Mouse (Mus musculus): ENCODE measurements at regions not wholly inside any gene's neighbourhood (a gene's known extent, or its start where the extent isn't known, plus 50 kb on each side); places are given as distances from the start of the nearest gene placed in this dataset.
A peak's percentile ranks its signal among the peaks of the same experiment; 100 is the strongest.

DNA sequence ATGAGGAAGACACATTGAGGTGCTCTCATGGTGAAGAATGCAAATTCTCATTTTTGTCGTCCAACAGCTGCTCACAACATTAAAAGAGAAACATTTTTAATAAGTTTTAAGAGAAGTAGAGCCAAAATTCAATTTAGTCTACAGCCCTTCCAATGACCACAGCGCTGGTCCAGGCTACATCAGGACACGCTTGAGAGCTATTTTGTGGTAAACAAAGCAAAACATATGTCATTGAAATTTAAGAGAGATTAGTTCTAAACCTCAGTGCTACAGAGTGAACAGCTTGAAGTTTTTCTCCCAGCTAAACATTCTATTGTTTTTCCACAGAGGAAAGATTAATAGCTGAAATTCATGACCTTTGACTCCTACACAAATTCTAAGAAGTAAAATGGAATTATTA lies 1820.8 kb upstream of the Acvr2a start:
- DNase-seq (ENCODE audit: low spot score in 2 of 2), result no peak
- intact Hi-C loops (cut with DNase I), result no loop called here

DNA sequence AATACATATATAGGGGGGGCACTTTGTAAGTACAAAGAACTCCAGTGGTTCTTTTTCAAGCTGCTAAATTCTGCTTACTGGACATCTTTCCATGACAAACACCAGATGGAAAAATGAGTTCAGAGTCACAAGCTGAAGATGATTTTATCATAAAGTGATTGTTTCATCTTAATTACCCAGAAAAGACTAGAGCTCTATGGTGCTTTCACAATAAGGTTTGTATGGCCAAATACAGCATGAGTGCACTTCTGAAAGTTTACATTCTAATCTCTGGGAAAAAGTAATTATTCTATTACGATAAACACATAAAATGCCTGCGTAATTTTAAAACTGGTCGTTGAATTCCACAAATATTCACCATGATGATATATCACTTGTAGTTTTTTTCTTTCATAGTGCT lies 1821.2 kb upstream of the Acvr2a start:
- no peak for DNase-seq (ENCODE audit: low spot score in 2 of 2)
- intact Hi-C loops (cut with DNase I), result no loop called here

DNA sequence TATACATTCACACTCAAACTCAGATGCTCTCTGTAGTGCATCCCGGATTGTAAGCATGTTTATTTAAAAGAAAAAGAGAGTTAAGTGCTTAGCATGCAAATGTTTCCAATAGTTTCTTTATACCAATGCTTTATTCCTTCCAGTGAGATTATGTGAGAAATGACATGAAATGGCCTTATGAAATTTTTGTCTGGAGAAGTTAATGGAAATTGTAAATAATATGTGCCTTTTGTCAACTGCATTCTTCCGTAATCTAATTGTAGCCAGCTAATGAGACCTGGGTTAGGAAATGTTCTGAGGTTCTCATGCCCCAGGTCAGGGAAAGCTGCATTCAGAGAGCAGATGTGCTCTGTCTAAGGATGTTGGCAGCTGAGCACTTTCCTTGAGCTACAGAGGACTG lies 1827.2 kb upstream of the Acvr2a start:
- intact Hi-C loops (cut with DNase I), result no loop called here
- no peak for DNase-seq (ENCODE audit: low spot score in 2 of 2)

DNA sequence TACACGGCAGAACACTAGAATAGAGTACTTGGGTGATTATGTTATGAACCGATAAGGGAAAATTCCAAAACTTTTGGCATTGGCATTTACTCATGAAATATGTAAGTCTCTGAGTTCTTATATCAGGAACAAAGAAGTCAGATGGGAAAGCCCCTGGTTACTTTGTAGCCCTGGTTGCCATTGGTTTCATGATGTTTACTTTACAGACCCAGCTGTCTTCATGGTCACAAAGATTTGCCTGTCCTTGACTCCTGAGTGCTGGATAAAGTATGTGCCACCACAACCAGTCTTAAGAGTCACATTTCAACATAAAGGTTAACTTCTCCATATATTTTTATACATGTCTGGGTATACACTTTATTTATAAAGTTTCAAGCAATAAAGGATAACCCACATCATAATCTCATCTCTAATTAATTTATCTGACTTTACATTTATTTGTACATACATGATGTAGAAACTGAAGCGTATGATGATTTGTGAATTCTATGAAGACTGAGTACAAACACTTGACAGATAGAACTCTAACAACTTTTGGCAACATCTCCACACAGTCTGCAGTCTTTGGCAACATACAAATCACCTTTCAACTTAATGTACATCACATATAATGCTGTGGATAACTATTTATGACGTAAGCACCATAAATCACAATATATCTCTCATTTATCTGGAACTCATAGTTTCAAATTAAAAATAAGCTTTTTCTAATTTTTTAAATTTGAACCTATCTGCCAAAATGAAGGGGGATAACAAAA lies 1827.8 kb upstream of the Acvr2a start:
- intact Hi-C loops (cut with DNase I), result no loop called here
- DNase-seq (ENCODE audit: low spot score in 2 of 2), result no peak

DNA sequence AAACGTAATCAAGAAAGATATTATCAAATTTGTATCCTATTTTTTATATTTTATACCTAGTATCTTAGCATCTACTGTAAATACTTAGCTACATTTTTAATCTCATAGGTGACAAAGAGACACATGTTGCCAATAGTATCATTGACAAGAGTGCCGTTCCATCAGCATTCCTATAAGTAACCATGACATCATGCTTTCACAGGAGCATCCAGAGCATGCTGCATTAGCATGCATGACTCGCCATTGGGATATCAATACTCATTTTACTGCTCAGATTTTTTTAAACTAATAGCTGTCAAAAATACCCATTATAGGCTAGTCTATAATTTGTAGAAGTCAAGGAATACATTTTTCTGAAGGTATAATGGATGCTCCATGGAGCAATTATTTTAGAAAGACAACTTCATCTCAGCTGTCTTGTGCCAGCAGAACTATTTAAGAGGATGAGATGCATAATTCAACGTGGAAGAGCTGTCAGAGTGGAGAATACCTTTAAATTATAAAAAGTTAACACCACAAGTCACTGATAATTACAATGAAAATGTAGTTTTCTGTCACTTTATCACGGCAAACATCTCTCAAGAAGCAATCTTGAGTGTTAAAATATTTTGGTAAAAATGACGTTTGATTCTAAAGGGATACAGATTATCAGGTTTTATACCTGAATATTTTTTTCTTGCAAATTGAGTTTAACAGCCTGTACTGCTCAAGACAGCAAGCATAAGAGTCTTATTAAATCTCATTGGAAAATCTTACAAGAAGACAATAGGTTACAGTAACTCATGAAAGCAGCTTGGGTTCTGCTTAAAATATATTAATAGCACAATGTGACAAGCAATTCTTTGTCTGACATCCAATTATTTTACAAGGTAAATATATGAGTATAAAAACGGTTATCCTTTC lies 1823.7 kb upstream of the Zeb2 start:
- intact Hi-C loops (cut with DNase I), result no loop called here

DNA sequence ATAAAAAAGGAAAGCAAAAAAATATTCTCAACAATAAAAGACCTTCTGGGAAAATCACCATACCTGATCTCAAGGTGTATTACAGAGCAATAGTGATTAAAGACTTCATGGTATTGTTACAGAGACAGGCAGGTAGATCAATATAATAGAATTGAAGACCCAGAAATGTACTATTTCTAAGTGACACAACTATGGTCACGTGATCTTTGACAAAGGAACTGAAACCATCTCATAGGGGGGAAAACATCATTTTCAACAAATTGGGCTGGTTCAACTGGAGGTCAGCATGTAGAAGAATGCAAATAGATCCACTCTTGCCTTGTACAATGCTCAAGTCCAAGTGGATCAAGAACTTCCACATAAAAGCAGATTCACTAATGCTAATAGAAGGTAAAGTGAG lies 1815.6 kb upstream of the Zeb2 start:
- intact Hi-C loops (cut with DNase I), result no loop called here
- DNase-seq (ENCODE audit: low spot score in 2 of 2), result no peak

More for the DNA sequence above, 1823.7 kb upstream of the Zeb2 start:
- DNase-seq (ENCODE audit: low spot score in 2 of 2), result no peak

DNA sequence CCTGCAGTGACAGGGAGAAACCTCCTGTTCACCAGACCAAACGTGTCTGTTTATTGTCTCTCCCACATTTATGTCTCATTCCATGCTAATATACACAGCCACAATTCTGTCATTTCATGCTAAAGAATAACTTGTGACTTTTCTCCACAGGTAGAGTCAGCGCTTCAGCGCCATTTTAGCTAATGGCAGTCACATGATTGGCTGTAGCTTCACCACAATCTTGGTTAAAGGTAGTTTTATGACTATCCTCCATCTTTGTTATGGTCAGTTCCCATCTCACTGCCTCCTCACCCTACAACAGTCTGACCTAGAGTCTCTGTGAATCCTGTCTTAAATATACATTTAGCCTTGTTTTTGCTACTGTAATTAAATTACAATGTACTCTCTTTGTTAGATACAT lies 1807.0 kb upstream of the Zeb2 start:
- no peak for DNase-seq (ENCODE audit: low spot score in 2 of 2)
- intact Hi-C loops (cut with DNase I), result no loop called here

DNA sequence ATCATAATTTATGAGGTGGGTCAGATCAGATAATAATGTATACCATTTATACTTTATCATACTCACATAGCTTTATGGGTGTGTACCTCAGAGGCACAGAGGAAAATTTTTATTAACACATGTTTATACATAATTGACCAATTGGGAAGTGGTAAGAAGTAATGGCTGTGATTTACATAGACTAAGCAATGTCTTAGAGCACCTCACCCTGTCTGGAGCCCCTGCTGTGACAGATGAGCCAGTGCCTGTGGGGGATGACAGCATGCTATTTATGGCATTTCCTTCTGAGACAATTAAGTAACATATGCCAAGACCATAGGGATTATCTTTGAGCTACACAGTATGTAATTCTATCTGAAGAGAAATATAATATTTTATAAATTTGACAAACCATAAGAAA lies 1796.3 kb upstream of the Zeb2 start:
- intact Hi-C loops (cut with DNase I), result no loop called here

DNA sequence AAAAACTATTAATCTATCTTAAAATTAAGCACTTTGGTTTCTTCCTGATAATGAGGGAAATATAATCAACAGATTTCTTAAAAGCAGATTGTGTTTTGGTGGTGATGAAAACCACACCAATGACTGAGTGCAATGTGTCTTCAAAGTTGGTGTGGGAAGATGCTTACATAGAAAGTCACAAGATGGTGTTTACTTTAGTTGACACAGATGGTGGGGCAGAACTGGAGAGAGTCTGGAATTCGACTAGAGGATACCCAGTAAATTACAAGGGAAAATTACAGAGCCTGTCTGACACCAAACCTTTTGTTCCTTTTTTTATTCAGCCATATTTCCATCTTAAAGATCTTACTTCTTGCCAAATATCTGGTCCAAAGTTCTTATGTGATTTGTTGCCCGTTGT lies 1766.0 kb upstream of the Zeb2 start:
- peak in 1 of 2 experiments; percentile 1 for DNase-seq (ENCODE audit: low spot score in 2 of 2)
- intact Hi-C loops (cut with DNase I), result no loop called here

More for the DNA sequence above, 1796.3 kb upstream of the Zeb2 start:
- no peak for DNase-seq (ENCODE audit: low spot score in 2 of 2)

DNA sequence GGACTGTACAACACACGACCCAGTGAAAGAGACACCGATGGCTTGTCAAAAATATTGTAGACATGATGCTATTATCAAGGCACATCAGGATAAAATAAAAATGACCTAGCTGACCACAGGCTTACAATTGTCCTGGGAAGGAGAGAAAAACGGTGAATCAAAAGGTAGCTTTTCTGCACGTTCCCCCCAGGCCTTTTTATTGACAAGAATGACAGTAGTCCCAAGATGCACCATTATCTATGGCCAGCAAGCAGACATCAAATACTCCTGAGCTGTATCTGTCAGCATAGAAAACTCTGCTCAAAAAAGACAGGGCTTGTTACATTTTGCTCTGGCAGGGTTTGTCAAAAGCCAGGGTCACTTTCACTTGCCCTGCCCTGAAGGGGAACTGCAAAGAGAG lies 1753.6 kb upstream of the Zeb2 start:
- intact Hi-C loops (cut with DNase I), result no loop called here

More for the DNA sequence above, 1753.6 kb upstream of the Zeb2 start:
- DNase-seq (ENCODE audit: low spot score in 2 of 2), result no peak
